Mouse (Mus musculus): ENCODE results near the gene Bud23. TPM values are rescaled to one million over a fixed set of nuclear protein-coding genes. Genes with fewer than 3 reads are reported as not detected.
"Not testable (repeated sequence)": the region's sequence is repeated elsewhere in the genome, so short reads cannot be mapped to it uniquely, and the experiment has no call there.

The Bud23 gene
- polyA plus RNA-seq, 1 experiment from 2014 or later, result 104 TPM

- ATAC-seq, result no peak
- peak overlapping the region; percentile 98; the same call in 1 of the 2 replicates for H3K4me2 ChIP-seq
- peaks cover 45% of the 10 kb centered on the region for H3K4me1 ChIP-seq
- WGBS (ENCODE audit: insufficient replicate concordance), result 95% methylated on average over 3 of the region's 3 CpGs
- H3K27me3 ChIP-seq (replicated peaks), result no peaks in the 10 kb centered on the region
- 0 out of 2 replicates have a peak overlapping the region, but pooled peaks have one; percentile 6 for H3K4me3 ChIP-seq
- H3K9ac ChIP-seq, result no peak overlapping the region
- H3K9me3 ChIP-seq (replicated peaks), result no peaks in the 10 kb centered on the region
- peaks cover 37% of the 10 kb centered on the region for H3K36me3 ChIP-seq
- H3K27ac ChIP-seq, result no peak overlapping the region
Observed at GRCm38 (mm10) chr5:135066008-135066407, 1.2 kb upstream of the Bud23 start.

- peak overlapping the region; percentile 91 for H3K9ac ChIP-seq
- no peaks in the 10 kb centered on the region for H3K9me3 ChIP-seq (replicated peaks)
- under 1% methylated on average over 40 of the region's 40 CpGs for WGBS (ENCODE audit: insufficient replicate concordance)
- H3K4me1 ChIP-seq, result peaks cover 34% of the 10 kb centered on the region
- ATAC-seq, result peak; percentile 70
- no peaks in the 10 kb centered on the region for H3K27me3 ChIP-seq (replicated peaks)
- H3K36me3 ChIP-seq, result peaks cover 53% of the 10 kb centered on the region
- peak overlapping the region; percentile 98 for H3K4me2 ChIP-seq
- peak overlapping the region; percentile 93 for H3K4me3 ChIP-seq
- H3K27ac ChIP-seq, result peak overlapping the region; percentile 79
Observed at GRCm38 (mm10) chr5:135064382-135064766, 385 bp downstream of the Bud23 start.

GRCm38 (mm10) chr5:135063629-135064381 lies 954 bp downstream of the Bud23 start, which contains the start of gene Dnajc30:
Dnajc30 (plus strand) TSS chr5:135064202.
- peak; percentile 97 for ATAC-seq
- Histone ChIP-seq H3K9me3 (replicated peaks) (no peaks in the 10 kb centered on the region), H3K4me3 (peak within 1 kb of the TSS; percentile 93), H3K27ac (peak within 1 kb of the TSS; percentile 79), H3K4me1 (peaks cover 34% of the 10 kb centered on the region), H3K36me3 (peaks cover 59% of the 10 kb centered on the region), H3K9ac (peak within 1 kb of the TSS; percentile 91), H3K27me3 (replicated peaks) (no peaks in the 10 kb centered on the region), H3K4me2 (peak within 1 kb of the TSS; percentile 98)
- under 1% methylated on average over 52 of the region's 52 CpGs for WGBS (ENCODE audit: insufficient replicate concordance)

- H3K9ac ChIP-seq, result no peak overlapping the region
- ATAC-seq, result no peak
- H3K27ac ChIP-seq, result no peak overlapping the region
- H3K4me2 ChIP-seq, result no peak overlapping the region
- no peak overlapping the region for H3K4me3 ChIP-seq
- H3K9me3 ChIP-seq (replicated peaks), result no peaks in the 10 kb centered on the region
- no peaks in the 10 kb centered on the region for H3K27me3 ChIP-seq (replicated peaks)
- WGBS (ENCODE audit: insufficient replicate concordance), result 81% methylated on average over 12 of the region's 12 CpGs
- no peaks in the 10 kb centered on the region for H3K4me1 ChIP-seq
- peaks cover 84% of the 10 kb centered on the region for H3K36me3 ChIP-seq
Observed at GRCm38 (mm10) chr5:135053356-135053755, 11.4 kb downstream of the Bud23 start.

- H3K9me3 ChIP-seq (replicated peaks); H3K4me3 ChIP-seq; H3K9ac ChIP-seq; H3K27ac ChIP-seq; H3K27me3 ChIP-seq (replicated peaks); H3K4me2 ChIP-seq; H3K4me1 ChIP-seq; ATAC-seq: not testable (repeated sequence)
- 82% methylated on average over 6 of the region's 6 CpGs for WGBS (ENCODE audit: insufficient replicate concordance)
- H3K36me3 ChIP-seq, result peaks cover 65% of the 10 kb centered on the region
Observed at GRCm38 (mm10) chr5:135049268-135049667, 15.5 kb downstream of the Bud23 start.

GRCm38 (mm10) chr5:135048539-135048938 lies 16.2 kb downstream of the Bud23 start:
- H3K36me3 ChIP-seq, result peaks cover 61% of the 10 kb centered on the region
- no peak overlapping the region for H3K27ac ChIP-seq
- ATAC-seq, result no peak
- H3K9ac ChIP-seq, result no peak overlapping the region
- H3K4me3 ChIP-seq, result no peak overlapping the region
- 84% methylated on average over 5 of the region's 5 CpGs for WGBS (ENCODE audit: insufficient replicate concordance)
- H3K4me1 ChIP-seq, result no peaks in the 10 kb centered on the region
- H3K27me3 ChIP-seq (replicated peaks), result no peaks in the 10 kb centered on the region
- H3K4me2 ChIP-seq, result no peak overlapping the region
- no peaks in the 10 kb centered on the region for H3K9me3 ChIP-seq (replicated peaks)

- H3K27me3 ChIP-seq (replicated peaks), result no peaks in the 10 kb centered on the region
- ATAC-seq, result no peak
Observed at GRCm38 (mm10) chr5:135044575-135044974, 20.2 kb downstream of the Bud23 start.

GRCm38 (mm10) chr5:135042105-135042788 lies 22.5 kb downstream of the Bud23 start:
- H3K4me2 ChIP-seq, result peak overlapping the region; percentile 70
- H3K4me3 ChIP-seq, result peak overlapping the region; percentile 48
- ATAC-seq, result peak; percentile 71
- H3K27ac ChIP-seq, result peak overlapping the region; percentile 48
- peaks cover 20% of the 10 kb centered on the region for H3K36me3 ChIP-seq
- H3K9ac ChIP-seq, result peak overlapping the region; percentile 56; the same call in 1 of the 2 replicates
- 28% methylated on average over 20 of the region's 21 CpGs for WGBS (ENCODE audit: insufficient replicate concordance)
- peaks cover 45% of the 10 kb centered on the region for H3K4me1 ChIP-seq
- no peaks in the 10 kb centered on the region for H3K27me3 ChIP-seq (replicated peaks)
- no peaks in the 10 kb centered on the region for H3K9me3 ChIP-seq (replicated peaks)

More at GRCm38 (mm10) chr5:135044575-135044974, 20.2 kb downstream of the Bud23 start:
- Histone ChIP-seq H3K9me3 (replicated peaks) (no peaks in the 10 kb centered on the region), H3K4me2 (no peak overlapping the region), H3K36me3 (peaks cover 34% of the 10 kb centered on the region), H3K4me1 (peaks cover 36% of the 10 kb centered on the region), H3K4me3 (no peak overlapping the region), H3K9ac (no peak overlapping the region), H3K27ac (no peak overlapping the region)
- 77% methylated on average over 3 of the region's 3 CpGs for WGBS (ENCODE audit: insufficient replicate concordance)

- peaks cover 17% of the 10 kb centered on the region for H3K36me3 ChIP-seq
- no peak overlapping the region for H3K4me3 ChIP-seq
- peak overlapping the region; percentile 53 for H3K27ac ChIP-seq
- peaks cover 49% of the 10 kb centered on the region for H3K4me1 ChIP-seq
- WGBS (ENCODE audit: insufficient replicate concordance), result 20% methylated on average over 11 of the region's 11 CpGs
- peak overlapping the region; percentile 42; the same call in 1 of the 2 replicates for H3K9ac ChIP-seq
- H3K4me2 ChIP-seq, result peak overlapping the region; percentile 70
- no peaks in the 10 kb centered on the region for H3K27me3 ChIP-seq (replicated peaks)
- no peaks in the 10 kb centered on the region for H3K9me3 ChIP-seq (replicated peaks)
- ATAC-seq, result peak; percentile 50
Observed at GRCm38 (mm10) chr5:135040777-135041176, 24.0 kb downstream of the Bud23 start.

GRCm38 (mm10) chr5:135040059-135040458 lies 24.7 kb downstream of the Bud23 start:
- Histone ChIP-seq H3K36me3 (peaks cover 11% of the 10 kb centered on the region), H3K9me3 (replicated peaks) (no peaks in the 10 kb centered on the region), H3K4me1 (peaks cover 53% of the 10 kb centered on the region), H3K27ac (peak overlapping the region; percentile 53; the same call in 1 of the 2 replicates), H3K27me3 (replicated peaks) (no peaks in the 10 kb centered on the region), H3K4me3 (no peak overlapping the region), H3K4me2 (peak overlapping the region; percentile 70), H3K9ac (peak overlapping the region; percentile 42; the same call in 1 of the 2 replicates)
- WGBS (ENCODE audit: insufficient replicate concordance), result 37% methylated on average over 6 of the region's 6 CpGs
- no peak for ATAC-seq

GRCm38 (mm10) chr5:135039541-135039940 lies 25.2 kb downstream of the Bud23 start:
- no peak for ATAC-seq
- Histone ChIP-seq H3K27ac (0 out of 2 replicates have a peak overlapping the region, but pooled peaks have one; percentile 53), H3K27me3 (replicated peaks) (no peaks in the 10 kb centered on the region), H3K4me3 (no peak overlapping the region), H3K9ac (0 out of 2 replicates have a peak overlapping the region, but pooled peaks have one; percentile 9), H3K4me1 (peaks cover 53% of the 10 kb centered on the region), H3K4me2 (peak overlapping the region; percentile 70), H3K9me3 (replicated peaks) (peaks cover 3% of the 10 kb centered on the region), H3K36me3 (peaks cover 6% of the 10 kb centered on the region)
- WGBS (ENCODE audit: insufficient replicate concordance), result 33% methylated on average over 9 of the region's 9 CpGs

GRCm38 (mm10) chr5:135037946-135038345 lies 26.8 kb downstream of the Bud23 start:
- Histone ChIP-seq H3K9ac (no peak overlapping the region), H3K4me2 (no peak overlapping the region), H3K4me1 (peaks cover 51% of the 10 kb centered on the region), H3K27me3 (replicated peaks) (no peaks in the 10 kb centered on the region), H3K4me3 (no peak overlapping the region), H3K36me3 (no peaks in the 10 kb centered on the region), H3K27ac (no peak overlapping the region), H3K9me3 (replicated peaks) (peaks cover 5% of the 10 kb centered on the region)
- ATAC-seq, result no peak
- 68% methylated on average over 2 of the region's 3 CpGs for WGBS (ENCODE audit: insufficient replicate concordance)

Measured in liver, embryonic 12.5 days (tissue).